Mouse (Mus musculus) gastrocnemius, adult 8-10 months (tissue): ENCODE data around the gene Ugt1a7c. TPM values are rescaled to one million over a fixed set of nuclear protein-coding genes. Genes with fewer than 3 reads are reported as not detected.
"Not testable (repeated sequence)": the region's sequence is repeated elsewhere in the genome, so short reads cannot be mapped to it uniquely, and the experiment has no call there.

Experiments used
- DNase-seq, 2 experiments: peaks; one replicate each; pipeline ENCODE4 v3.0.0; 2022; ENCODE audit warnings: low spot score in 2 of 2
- total RNA-seq, 4 experiments: library from RNA; stranded (reverse); gene quantifications; 2 replicates each; pipeline ENCODE4 v1.2.4; 2022

Gene Ugt1a7c
- total RNA-seq: under 1 TPM in 2 of 4 experiments, not detected in 2; 0.11 to 0.44 TPM

DNA sequence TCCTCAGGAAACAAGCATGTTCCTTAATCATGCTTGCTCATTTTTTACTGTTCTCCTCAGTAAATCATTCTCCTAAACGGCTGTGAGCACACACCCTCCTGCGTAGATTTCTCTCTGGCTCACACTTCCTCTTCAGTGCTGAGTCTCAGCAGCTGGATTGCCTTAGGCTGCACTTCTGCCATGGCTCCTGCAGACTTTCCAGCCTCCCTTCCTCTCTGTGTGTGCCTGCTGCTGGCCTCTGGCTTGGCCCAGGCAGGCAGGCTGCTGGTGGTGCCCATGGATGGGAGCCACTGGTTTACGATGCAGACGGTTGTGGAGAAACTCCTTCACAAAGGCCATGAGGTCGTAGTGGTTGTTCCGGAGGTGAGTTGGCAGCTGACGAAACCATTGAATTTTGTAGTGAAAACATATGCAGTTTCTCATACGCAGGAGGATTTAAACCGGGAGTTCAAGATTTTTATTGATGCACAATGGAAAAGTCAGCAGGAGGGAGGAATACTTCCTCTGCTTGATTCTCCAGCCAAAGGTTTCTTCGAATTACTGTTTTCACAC is at the start of gene Ugt1a7c:
TSS of gene Ugt1a7c (plus strand) at position 122 of the 552 bp plus-strand sequence.
- no peak for DNase-seq

DNA sequence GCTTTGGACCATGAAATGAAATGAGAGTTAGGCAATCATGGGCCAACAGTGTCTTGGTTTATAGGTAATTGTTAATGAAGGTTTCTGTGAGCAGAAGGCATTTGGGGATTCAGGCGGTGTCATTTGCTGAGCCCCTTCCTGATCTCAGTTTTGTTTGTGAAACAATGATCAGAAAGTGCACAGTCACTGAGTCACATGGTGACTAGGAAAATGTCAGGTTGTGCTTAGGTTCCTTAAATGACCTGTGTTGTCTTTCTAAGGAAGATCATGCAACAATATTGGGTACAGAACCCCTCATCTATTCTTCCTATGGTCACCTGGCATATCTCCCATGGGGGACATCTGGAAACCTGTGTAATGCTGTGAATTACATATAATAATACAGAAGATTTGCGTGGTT is 47.5 kb upstream of the Ugt1a7c start:
- not testable (repeated sequence) for DNase-seq

DNA sequence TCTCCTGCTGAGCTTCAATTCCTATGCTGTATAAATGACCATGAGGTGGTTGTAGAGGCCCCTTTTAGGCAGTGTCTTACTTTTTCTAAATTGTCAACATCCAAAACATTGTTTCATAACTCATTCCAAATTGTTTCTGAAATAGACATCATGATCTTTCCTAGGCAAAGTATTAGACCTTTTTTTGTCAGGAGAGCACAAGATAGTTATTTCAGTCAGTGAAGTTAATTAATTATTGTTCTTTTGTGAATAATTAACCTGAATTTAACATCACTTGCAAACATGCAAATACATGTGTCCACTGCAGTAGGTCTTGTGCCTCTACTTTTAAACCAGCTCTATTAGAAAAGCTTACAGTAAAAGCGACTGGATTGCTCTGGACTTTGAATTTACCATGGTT is 39.8 kb upstream of the Ugt1a7c start, which contains the start of gene Ugt1a10:
TSS of gene Ugt1a10 (plus strand) at position 301 of the 400 bp plus-strand sequence.
- DNase-seq: no peak

DNA sequence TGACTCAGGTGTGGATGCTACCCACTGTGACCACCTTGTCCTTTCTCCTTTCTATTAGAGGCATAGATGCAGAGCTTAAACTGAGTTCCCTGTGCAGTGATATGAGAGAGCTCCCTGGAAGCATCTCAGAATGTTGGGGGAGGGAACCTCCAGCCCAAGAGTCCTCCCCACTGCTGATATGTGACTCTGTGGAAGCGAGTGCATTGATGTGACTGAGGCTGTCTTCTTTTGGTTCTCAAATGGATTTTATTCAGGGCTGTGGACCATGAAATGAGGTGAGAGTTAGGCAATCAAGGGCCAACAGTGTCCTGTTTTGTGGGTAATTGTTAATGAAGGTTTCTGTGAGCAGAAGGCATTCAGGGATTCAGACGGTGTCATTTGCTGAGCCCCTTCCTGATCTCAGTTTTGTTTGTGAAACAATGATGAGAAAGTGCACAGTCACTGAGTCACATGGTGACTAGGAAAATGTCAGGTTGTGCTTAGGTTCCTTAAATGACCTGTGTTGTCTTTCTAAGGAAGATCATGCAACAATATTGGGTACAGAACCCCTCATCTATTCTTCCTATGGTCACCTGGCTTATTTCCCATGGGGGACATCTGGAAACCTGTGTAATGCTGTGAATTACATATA is 28.3 kb upstream of the Ugt1a7c start:
- DNase-seq: not testable (repeated sequence)

DNA sequence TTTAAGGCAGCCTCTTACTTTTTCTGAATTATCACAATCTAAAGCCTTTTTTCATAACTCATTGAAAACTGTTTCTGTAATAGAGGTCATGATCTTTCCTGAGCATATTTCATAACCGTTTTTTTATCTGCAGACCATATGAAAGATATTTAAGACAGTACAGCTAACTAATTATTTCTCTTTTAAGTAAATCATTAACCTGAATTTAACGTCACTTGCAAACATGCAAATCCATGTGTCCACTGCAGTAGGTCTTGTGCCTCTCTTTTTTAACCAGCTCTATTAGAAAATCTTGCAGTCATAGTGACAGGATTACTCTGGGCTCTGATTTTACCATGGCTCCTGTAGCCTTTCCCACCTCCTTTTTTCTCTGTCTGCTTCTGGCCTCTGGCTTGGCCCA is 24.4 kb upstream of the Ugt1a7c start, which contains the start of gene Ugt1a9:
TSS of gene Ugt1a9 (plus strand) at position 306 of the 400 bp plus-strand sequence.
- no peak for DNase-seq

DNA sequence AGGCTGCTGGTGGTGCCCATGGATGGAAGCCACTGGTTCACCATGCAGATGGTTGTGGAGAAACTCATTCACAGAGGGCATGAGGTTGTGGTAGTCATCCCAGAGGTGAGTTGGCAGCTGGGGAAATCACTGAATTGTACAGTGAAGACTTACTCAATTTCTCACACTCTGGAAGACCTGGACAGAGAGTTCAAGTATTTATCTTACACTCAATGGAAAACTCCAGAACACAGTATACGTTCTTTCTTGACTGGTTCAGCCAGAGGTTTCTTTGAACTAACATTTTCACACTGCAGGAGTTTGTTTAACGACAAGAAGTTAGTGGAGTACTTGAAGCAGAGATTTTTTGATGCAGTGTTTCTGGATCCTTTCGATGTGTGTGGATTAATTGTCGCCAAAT is 24.0 kb upstream of the Ugt1a7c start:
- no peak for DNase-seq

DNA sequence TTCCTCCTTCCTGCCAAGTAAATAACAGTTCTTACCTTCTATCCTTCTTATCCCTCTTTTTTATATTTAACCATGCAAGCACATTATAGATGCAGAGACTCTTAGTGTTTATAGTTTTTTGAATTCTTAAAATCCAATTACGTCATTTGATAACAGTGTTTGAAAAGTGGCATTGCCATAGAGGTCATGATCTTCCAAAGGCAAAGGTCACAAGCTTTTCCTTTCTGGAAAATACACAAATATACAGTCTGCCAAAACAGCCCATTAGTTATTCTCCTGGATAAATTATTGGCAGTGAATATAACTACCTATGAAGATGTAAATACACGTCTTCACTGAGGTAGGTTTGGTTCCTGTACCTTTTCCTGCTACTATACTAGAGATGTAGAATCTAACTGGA is 20.4 kb upstream of the Ugt1a7c start:
- DNase-seq: no peak

DNA sequence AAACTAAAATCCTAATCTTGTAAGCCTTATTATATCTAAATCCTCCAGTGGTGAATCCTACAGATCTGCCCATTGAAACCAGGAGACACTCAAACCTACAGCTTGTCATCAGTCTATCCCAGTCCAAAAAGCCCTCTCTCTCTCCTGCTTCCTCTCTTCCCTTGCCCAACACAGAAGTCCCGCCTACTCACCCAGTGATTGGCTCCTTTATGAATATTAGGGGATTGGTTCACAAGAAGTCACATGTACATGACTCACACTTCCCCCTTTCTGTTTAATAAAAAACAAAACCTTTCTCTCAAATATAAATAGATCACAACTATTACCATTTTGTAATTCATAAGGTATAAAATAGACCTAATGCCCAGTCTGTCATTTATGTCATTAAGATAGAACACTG is 17.7 kb upstream of the Ugt1a7c start:
- DNase-seq: no peak

DNA sequence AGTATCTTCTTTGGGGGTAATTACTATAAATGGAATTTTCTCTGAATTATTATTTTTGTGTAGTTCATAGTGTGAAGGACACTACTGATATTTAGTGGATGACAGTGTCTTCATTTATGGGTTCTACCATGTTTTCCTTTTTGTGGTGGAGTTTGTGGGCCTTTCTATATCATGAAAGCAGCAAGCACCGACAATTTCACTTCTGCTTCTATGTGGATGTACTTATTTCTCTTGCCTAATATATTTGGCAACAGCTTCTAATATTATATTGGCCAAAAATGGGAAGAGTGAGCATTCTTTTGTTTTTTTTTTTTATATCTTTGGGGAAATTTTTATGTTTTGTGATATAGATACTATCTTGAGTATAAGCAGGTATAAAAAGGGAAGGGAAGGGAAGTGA is 13.2 kb upstream of the Ugt1a7c start:
- no peak for DNase-seq

DNA sequence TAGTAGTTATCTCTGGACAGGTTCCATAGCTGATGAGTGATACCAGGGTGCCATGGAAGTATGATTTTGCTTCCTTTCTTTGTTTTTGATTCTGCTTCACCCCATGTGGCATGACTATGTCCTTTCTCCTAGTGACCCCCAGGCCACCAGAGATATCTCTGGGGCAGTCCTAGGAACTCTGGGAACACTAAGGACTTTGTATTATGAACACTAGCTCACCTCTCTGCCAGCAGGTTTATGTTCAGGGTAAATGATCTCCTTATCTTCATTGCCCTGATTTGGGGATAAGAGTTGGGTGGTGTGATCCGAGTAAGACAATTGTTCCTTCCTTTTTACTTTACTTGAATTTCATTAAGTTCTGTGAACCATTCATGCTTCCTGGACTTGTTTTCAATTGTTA is 8.7 kb upstream of the Ugt1a7c start:
- no peak for DNase-seq

DNA sequence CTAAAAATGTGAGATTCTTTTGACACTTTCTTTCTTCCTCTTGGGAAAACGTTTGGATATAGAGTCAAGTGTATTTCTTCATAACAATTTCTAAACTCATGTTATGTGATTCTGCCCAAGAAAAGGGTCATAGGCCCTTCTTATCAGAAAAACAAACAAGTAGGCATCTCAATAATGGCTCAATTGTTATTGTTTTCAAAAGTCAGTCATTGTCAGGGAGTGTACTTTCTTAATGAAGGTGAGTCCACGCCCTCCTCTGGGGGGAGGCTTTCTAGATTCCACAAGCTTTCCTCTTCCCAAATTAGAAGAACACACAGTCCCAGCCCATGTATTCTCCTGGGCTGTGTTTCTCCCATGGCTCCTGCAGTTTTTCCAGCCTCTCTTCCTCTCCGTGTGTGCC is 7.3 kb upstream of the Ugt1a7c start, which contains the start of gene Ugt1a8:
TSS of gene Ugt1a8 (plus strand) at position 301 of the 400 bp plus-strand sequence.
- DNase-seq: no peak

DNA sequence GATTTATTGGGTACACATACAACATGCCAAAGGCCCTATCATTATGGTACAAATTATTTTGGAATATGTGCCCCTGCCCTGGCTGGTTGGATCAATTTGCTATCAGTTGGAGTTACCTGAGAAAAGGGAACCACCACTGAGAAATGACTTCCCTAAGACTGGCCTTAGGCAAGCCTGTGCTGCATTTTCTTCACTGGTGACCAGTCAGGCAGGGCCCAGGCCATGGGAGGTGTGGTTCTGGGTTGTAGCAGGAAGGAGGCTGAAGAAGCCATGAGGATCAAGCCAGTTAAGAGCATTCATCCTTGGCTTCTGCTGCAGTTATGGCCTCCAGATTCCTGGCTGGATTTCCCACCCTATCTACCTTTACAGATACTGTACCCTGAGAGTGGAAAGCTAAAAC is 2.5 kb upstream of the Ugt1a7c start:
- no peak for DNase-seq

DNA sequence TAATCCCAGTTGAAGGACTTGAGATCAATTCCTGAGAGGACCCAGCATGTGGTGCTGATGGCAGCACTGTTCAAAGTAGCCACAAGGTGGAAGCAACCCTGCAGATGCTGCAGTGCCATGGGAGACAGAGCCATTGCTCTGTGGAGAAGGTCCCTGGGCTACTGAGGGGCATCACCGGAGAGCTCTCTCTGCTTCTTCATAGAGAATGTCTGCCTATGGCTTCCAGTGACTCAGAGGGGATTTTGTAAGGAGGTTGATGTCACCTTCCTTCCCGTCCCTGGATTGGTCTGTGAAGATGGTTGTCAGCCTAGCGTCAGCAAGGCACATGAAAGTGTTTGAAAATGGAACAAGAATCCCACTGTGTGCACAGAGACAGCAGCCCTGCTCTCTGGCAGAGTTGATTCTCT is 589 bp upstream of the Ugt1a7c start:
- not testable (repeated sequence) for DNase-seq

DNA sequence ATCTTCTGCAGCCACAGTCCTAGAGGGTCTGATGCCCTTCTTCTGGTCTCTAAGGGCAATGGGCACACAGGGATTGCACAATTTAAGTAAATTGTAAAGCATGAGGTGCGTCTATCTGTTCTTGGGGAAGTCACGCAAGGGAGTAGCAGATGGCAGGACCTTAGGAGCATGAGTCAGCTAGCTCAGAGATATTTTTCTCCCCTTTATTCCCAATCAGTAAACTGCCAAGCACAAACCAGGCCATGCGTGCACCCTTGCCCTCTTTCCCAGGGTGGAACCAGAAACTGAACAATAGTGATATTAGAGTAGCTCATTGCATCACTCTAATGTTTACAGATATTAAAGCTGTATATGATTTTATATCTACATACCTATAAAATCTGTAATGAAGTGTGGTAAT is 3.7 kb downstream of the Ugt1a7c start:
- not testable (repeated sequence) for DNase-seq

DNA sequence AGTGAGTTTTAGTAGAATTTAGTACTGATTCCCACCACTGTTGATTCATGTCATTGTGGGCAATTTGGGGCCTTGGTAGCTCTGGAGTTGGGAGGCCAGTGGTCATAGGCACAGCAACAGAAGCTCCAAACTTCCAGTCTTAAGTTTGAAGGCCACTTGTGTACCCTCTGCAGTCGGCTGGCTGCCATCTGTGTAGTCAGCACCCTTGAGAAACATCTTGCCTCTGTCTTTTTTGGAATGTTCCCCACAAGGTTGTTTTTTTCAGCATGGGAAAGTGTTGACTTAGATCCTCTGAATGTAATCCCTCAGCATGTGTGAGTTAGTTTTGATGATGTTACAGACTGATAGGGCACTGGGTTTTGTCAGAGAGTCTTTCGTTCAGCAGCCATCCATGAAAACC is 4.8 kb downstream of the Ugt1a7c start:
- DNase-seq: not testable (repeated sequence)

DNA sequence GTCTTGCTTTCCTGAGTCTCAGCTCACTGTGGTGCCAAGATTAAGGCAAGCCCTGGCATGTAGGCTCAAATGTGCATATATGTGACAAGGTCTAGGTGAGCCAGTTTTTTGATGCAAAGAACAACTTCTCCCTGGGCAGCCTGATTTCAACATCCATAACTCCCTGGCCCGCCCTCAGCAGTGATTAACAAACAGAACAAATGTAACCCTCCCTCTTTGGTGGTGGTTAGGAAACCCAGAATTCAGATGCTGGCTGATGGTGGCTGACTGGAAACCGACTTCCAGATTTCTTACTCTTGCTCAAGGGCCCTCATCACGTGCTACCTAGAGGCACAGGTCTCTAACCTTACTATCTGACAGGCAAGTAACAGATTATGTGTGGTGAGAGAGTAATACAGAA is 8.2 kb downstream of the Ugt1a7c start, which contains the start of gene Ugt1a6b:
TSS of gene Ugt1a6b (plus strand) at position 234 of the 400 bp plus-strand sequence.
- DNase-seq: not testable (repeated sequence)

DNA sequence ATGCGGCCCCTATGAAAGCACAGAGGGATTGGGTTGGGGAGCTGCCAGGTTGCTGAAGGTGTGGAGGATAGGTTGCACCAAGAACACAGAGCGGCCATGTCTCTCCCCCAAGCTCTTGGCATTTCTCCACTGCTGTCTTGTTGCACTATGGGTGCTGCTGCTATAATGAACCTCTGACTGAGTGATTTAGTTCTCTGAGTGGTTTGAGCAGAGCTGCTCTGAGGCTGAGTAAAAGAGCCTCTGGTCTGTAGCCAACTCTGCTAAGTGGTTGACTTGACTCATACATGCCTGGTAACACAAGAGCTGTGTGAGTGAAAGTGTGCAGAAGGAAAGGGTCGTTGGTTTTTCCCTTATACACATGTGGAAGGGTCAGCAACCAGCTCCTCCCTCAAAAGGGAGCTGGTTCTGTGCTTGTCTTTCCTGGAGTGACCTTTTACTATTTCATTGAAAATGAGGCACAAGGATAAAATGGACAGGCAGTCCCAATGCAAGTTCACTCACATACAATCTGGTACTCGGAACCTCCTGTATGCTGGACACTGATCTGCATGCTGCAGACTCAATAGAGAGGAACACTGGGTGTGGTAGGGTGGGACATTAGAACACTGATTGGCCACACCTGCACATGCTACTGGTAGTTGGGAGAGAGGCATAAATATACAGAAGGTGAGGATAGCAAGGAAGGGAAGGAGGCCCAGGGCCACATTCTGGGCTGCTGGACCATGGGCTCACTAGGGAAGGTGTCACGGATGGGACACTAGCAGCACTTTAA is 9.0 kb downstream of the Ugt1a7c start:
- DNase-seq: not testable (repeated sequence)

DNA sequence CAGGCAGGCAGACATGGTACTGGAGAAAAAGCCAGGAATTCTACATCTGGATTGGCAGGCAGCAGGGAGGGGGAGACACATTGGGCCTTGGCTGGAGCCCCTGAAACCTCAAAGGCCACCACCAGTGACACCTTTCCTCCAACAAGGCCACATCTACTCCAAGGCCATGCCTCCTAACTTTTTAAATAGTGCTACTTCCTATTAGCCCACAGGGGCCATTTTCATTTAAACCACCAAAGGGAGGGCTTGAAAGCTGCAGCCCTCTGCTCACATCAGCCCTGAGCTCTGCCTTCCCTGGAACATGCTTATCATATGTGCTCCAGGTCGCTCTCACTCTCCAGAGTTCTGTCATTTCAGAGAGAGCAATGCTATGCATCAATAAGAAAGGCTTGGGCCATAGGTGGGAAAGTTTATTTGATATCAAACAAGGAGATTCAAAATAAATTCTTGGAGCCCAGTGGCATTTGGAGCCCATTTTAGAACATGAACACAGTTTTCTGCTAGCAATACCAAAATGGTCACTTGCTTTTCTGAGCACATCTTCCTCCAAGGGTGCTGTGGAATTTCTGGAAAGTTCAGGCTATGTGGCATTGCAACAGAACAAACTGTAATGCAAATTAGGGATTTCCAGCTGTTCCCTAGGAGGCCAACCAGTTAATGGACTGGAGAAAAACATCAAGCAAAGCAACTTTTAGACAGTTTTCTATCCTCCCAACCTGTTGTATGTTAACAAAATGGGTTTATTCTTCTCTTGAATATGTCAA is 10.0 kb downstream of the Ugt1a7c start:
- DNase-seq: no peak

DNA sequence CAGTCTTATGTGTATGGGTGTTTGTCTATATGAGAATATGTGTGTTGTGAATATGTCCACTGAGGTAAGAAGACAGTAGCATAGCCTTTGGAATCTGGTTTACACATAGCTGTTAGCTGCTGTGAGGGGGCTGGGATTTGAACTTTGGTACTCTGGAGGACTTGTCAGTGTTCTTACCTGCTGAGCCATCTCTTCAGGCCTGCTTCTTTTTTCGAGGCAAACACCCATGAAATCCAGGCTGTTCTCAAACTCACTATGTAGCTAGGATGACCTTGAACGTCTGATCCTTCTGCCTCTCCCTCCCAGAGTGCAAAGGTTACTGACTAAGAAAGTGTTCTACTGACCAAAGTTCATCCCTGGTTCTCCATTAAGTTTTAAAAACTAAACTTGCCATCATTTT is 10.8 kb downstream of the Ugt1a7c start:
- no peak for DNase-seq

DNA sequence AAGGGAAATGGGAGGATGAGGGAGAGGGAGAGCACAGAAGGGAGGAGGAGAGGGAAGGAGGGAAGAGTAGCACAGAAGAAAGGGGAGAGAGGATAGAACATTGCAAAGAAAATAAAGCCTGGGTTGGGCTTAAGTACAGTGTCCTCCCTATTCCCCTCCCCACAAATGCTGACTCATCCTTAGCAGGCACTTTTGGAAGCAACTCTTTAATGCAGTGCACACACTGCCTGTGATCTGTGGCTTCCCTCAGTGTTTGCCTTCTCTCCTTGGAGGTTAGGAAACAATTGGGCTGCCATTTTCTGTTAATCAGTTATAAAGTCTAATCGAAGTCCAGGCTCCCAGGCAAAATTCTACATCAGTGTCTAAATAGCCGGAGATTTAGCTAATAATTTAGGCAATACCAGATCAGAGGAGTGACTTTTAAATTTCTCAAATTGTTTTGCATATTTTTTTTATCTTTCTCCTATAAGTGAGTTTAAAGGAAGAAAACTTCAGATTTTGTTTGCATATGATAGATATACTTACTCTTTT is 14.2 kb downstream of the Ugt1a7c start:
- DNase-seq: not testable (repeated sequence)

DNA sequence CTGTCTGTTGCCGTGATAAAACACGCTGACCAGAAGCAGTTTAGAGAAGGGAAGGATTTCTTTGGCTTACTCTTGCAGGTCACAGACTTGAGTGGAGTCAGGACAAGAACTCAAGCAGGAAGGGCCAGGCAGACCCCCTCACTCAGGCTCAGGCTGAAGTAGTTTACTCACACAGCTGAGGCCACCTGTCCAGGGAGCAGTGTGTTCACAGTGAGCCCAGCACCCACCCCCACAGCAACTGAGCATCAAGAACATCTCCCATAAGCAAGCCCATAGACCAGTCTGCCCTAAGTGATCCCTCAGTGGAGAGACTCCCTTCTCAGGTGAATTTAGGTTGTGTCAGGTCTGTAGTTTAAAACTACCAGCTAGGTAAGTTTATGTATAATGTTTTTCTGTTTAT is 14.7 kb downstream of the Ugt1a7c start:
- not testable (repeated sequence) for DNase-seq
